Mouse (Mus musculus) heart, adult 9 months (tissue): ENCODE measurements around the gene Nrl.

Source experiments
- DNase-seq, 2 experiments: peaks; one replicate each; pipeline ENCODE4 v3.0.0; 2022; ENCODE audit warnings: low spot score in 2 of 2

The Nrl gene

GRCm38 (mm10) chr14:55536116-55536745 lies 11.4 kb upstream of the Nrl start:
- DNase-seq: no peak

GRCm38 (mm10) chr14:55527940-55528339 lies 3.2 kb upstream of the Nrl start:
- no peak for DNase-seq

GRCm38 (mm10) chr14:55526674-55527073 lies 1.9 kb upstream of the Nrl start:
- DNase-seq: no peak

GRCm38 (mm10) chr14:55524062-55524461 lies 719 bp downstream of the Nrl start:
- no peak for DNase-seq

- no peak for DNase-seq
These were observed 4.1 kb downstream of the Nrl start for GRCm38 (mm10) chr14:55520451-55521361.

GRCm38 (mm10) chr14:55519604-55520003 lies 5.2 kb downstream of the Nrl start:
- no peak for DNase-seq

GRCm38 (mm10) chr14:55518897-55519296 lies 5.9 kb downstream of the Nrl start:
- no peak for DNase-seq

GRCm38 (mm10) chr14:55515846-55516245 lies 8.9 kb downstream of the Nrl start:
- no peak for DNase-seq

GRCm38 (mm10) chr14:55513927-55514326 lies 10.9 kb downstream of the Nrl start:
- no peak for DNase-seq

- DNase-seq: no peak
These were observed 13.7 kb downstream of the Nrl start for GRCm38 (mm10) chr14:55511037-55511436.

- DNase-seq: no peak
These were observed 14.6 kb downstream of the Nrl start, which contains the start of gene Cpne6 for GRCm38 (mm10) chr14:55510125-55510731. Gene Cpne6 (plus strand): TSS chr14:55510445.

- DNase-seq: no peak
These were observed 15.2 kb downstream of the Nrl start for GRCm38 (mm10) chr14:55509540-55509939.

- no peak for DNase-seq
These were observed 17.0 kb downstream of the Nrl start for GRCm38 (mm10) chr14:55507801-55508200.

GRCm38 (mm10) chr14:55505612-55506011 lies 19.2 kb downstream of the Nrl start:
- no peak for DNase-seq

- DNase-seq: peak; percentile 69 to 83
These were observed 27.3 kb downstream of the Nrl start for GRCm38 (mm10) chr14:55497449-55497821.

GRCm38 (mm10) chr14:55496761-55497448 lies 27.9 kb downstream of the Nrl start:
- DNase-seq: no peak

- DNase-seq: no peak
These were observed 29.1 kb downstream of the Nrl start for GRCm38 (mm10) chr14:55495509-55496240.

GRCm38 (mm10) chr14:55492103-55492502 lies 32.7 kb downstream of the Nrl start:
- no peak for DNase-seq

GRCm38 (mm10) chr14:55491291-55491833 lies 33.4 kb downstream of the Nrl start:
- peak; percentile 54 to 56 for DNase-seq

- peak; percentile 54 to 65 for DNase-seq
These were observed 34.2 kb downstream of the Nrl start, which contains the start of gene Carmil3 for GRCm38 (mm10) chr14:55490361-55491201. Gene Carmil3 (plus strand): TSS chr14:55490651.
